21 mouse cellular contexts compared by ENCODE assay signal in the genomic region with DNA sequence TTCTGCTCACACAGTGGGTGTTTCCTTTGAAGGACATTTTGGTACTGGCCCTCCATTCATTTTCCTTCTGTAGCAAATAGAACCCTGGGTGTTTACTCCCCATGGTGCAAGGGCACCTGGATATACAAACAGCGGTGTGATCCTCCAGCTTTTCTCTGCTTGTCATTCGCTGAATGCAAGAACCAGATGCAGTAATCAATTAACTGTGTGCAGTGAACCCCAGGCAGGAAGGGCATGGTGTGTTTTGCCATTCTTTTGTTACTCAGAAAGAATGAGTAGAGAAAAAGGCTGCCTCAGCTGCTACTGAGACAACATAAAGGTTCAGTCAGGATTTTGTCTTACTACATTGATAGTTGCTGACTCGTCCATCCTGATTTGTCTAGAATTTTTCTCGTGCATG.
DNase-seq lines count a peak whose midpoint lies in the region; ATAC-seq lines count a peak whose summit lies in the region.
"Had no signal": no experiment of that assay in that cellular context is flagged by ENCODE, and none has a peak within 500 bp of the region (broad histone marks: within the 10 kb centered on the region; RNA-seq: fewer than 3 reads in every experiment).

No protein-coding gene starts in this region.

- H3K4me3 ChIP-seq in embryonic facial prominence, embryonic 11.5 days (ENCODE audit: low read depth, low read length) = no peak overlapping the region
- no peak overlapping the region for H3K4me3 ChIP-seq in embryonic facial prominence, embryonic 10.5 days
- no peak overlapping the region for H3K4me3 ChIP-seq in hindbrain, embryonic 11.5 days (ENCODE audit: low read depth, low read length)
- no peak overlapping the region for H3K4me3 ChIP-seq in hindbrain, embryonic 14.5 days (replicated peaks; ENCODE audit: low read length)
- H3K4me3 ChIP-seq: heart, adult 2 months; intestine, embryonic 15.5 days; midbrain, embryonic 12.5 days; neural tube, embryonic 13.5 days had no signal

- ATAC-seq in embryonic facial prominence, embryonic 11.5 days (replicated peaks; ENCODE audit: insufficient number of reproducible peaks, low FRiP score, low TSS enrichment, low read depth) = no peak
- ATAC-seq in hindbrain, embryonic 11.5 days (ENCODE audit: low FRiP score) = peak; percentile 66
- ATAC-seq in hindbrain, embryonic 14.5 days (ENCODE audit: low FRiP score) = no peak
- ATAC-seq: hindbrain, embryonic 16.5 days; intestine, embryonic 15.5 days; lung, postnatal 0 days had no signal

- no peaks in the 10 kb centered on the region for H3K36me3 ChIP-seq in embryonic facial prominence, embryonic 11.5 days (replicated peaks; ENCODE audit: control insufficient read depth, insufficient read depth, low read depth, low read length)
- H3K36me3 ChIP-seq in embryonic facial prominence, embryonic 10.5 days (replicated peaks) = no peaks in the 10 kb centered on the region
- H3K36me3 ChIP-seq in hindbrain, embryonic 11.5 days (ENCODE audit: control insufficient read depth, insufficient read depth, low read length) = no peaks in the 10 kb centered on the region
- H3K36me3 ChIP-seq in hindbrain, embryonic 14.5 days (replicated peaks; ENCODE audit: control insufficient read depth, insufficient read depth) = no peaks in the 10 kb centered on the region
- H3K36me3 ChIP-seq: intestine, embryonic 15.5 days; midbrain, embryonic 12.5 days; neural tube, embryonic 13.5 days had no signal

- no peaks in the 10 kb centered on the region for H3K4me1 ChIP-seq in embryonic facial prominence, embryonic 11.5 days (ENCODE audit: control insufficient read depth, insufficient read depth, low read length)
- H3K4me1 ChIP-seq in embryonic facial prominence, embryonic 10.5 days = no peaks in the 10 kb centered on the region
- no peaks in the 10 kb centered on the region for H3K4me1 ChIP-seq in hindbrain, embryonic 11.5 days (replicated peaks; ENCODE audit: control insufficient read depth, insufficient read depth, low read length)
- H3K4me1 ChIP-seq in hindbrain, embryonic 14.5 days (replicated peaks; ENCODE audit: control insufficient read depth, insufficient read depth, low read length) = no peaks in the 10 kb centered on the region
- H3K4me1 ChIP-seq: intestine, embryonic 15.5 days; neural tube, embryonic 13.5 days had no signal

- H3K27me3 ChIP-seq in embryonic facial prominence, embryonic 11.5 days (ENCODE audit: control insufficient read depth, insufficient read depth, low read length) = no peaks in the 10 kb centered on the region
- no peaks in the 10 kb centered on the region; the same call in 1 of the 2 replicates for H3K27me3 ChIP-seq in embryonic facial prominence, embryonic 10.5 days (replicated peaks; ENCODE audit: low read depth, poor library complexity, severe bottlenecking)
- H3K27me3 ChIP-seq in hindbrain, embryonic 11.5 days (ENCODE audit: control insufficient read depth, insufficient read depth, low read length) = no peaks in the 10 kb centered on the region
- no peaks in the 10 kb centered on the region for H3K27me3 ChIP-seq in hindbrain, embryonic 14.5 days (ENCODE audit: control insufficient read depth, insufficient read depth, low read length)
- H3K27me3 ChIP-seq: intestine, embryonic 15.5 days; midbrain, embryonic 12.5 days; neural tube, embryonic 13.5 days had no signal

- no peaks in the 10 kb centered on the region for H3K9me3 ChIP-seq in embryonic facial prominence, embryonic 11.5 days (replicated peaks; ENCODE audit: control insufficient read depth, low read length)
- H3K9me3 ChIP-seq in embryonic facial prominence, embryonic 10.5 days = no peaks in the 10 kb centered on the region
- no peaks in the 10 kb centered on the region for H3K9me3 ChIP-seq in hindbrain, embryonic 11.5 days (ENCODE audit: control insufficient read depth, low read length)
- H3K9me3 ChIP-seq in hindbrain, embryonic 14.5 days (ENCODE audit: control insufficient read depth, low read length) = no peaks in the 10 kb centered on the region
- H3K9me3 ChIP-seq: intestine, embryonic 15.5 days; midbrain, embryonic 12.5 days; neural tube, embryonic 13.5 days had no signal

- H3K4me2 ChIP-seq in embryonic facial prominence, embryonic 11.5 days (ENCODE audit: low read depth, low read length) = no peak overlapping the region
- H3K4me2 ChIP-seq in hindbrain, embryonic 11.5 days (replicated peaks; ENCODE audit: low read depth, low read length) = no peak overlapping the region
- no peak overlapping the region for H3K4me2 ChIP-seq in hindbrain, embryonic 14.5 days (replicated peaks)
- H3K4me2 ChIP-seq: intestine, embryonic 15.5 days; midbrain, embryonic 12.5 days; neural tube, embryonic 13.5 days had no signal

- peak; percentile 0 for DNase-seq in embryonic facial prominence, embryonic 11.5 days (ENCODE audit: low spot score)
- DNase-seq in embryonic facial prominence, embryonic 10.5 days (ENCODE audit: low spot score) = no peak
- DNase-seq in hindbrain, embryonic 11.5 days (ENCODE audit: low spot score) = peak; percentile 25
- no peak for DNase-seq in hindbrain, embryonic 14.5 days (ENCODE audit: low spot score)
- DNase-seq in embryo, embryonic 9.5 days (ENCODE audit: extremely low spot score) = peak; percentile 28
- DNase-seq in left cerebral cortex, postnatal 25 days (ENCODE audit: low spot score in 2 of 2) = no peak
- DNase-seq in heart, adult 8-10 months (ENCODE audit: low spot score) = no peak
- DNase-seq: cerebellum, adult 18-20 months; cerebellum, postnatal 14 days; gastrocnemius, postnatal 25 days; heart, adult 2 months; kidney, adult 8-10 months; kidney, postnatal 14 days; thymus, adult 18-20 months; thymus, postnatal 36 days had no signal

- no peak overlapping the region for H3K27ac ChIP-seq in embryonic facial prominence, embryonic 11.5 days (replicated peaks; ENCODE audit: low read depth, low read length)
- H3K27ac ChIP-seq in embryonic facial prominence, embryonic 10.5 days (replicated peaks) = no peak overlapping the region
- no peak overlapping the region for H3K27ac ChIP-seq in hindbrain, embryonic 11.5 days (ENCODE audit: low read depth, low read length)
- no peak overlapping the region for H3K27ac ChIP-seq in hindbrain, embryonic 14.5 days
- H3K27ac ChIP-seq: heart, adult 2 months; intestine, embryonic 15.5 days; macrophage; midbrain, embryonic 12.5 days; neural tube, embryonic 13.5 days had no signal

- intact Hi-C loops in left cerebral cortex, postnatal 25 days (cut with DNase I) = no loop called here

- no peak overlapping the region for H3K9ac ChIP-seq in embryonic facial prominence, embryonic 11.5 days (replicated peaks; ENCODE audit: low read length)
- no peak overlapping the region for H3K9ac ChIP-seq in hindbrain, embryonic 11.5 days (ENCODE audit: low read depth, low read length)
- H3K9ac ChIP-seq in hindbrain, embryonic 14.5 days = no peak overlapping the region
- H3K9ac ChIP-seq: intestine, embryonic 15.5 days; midbrain, embryonic 12.5 days; neural tube, embryonic 13.5 days had no signal

- WGBS in embryonic facial prominence, embryonic 11.5 days = 28% methylated on average over 4 of the region's 4 CpGs
- 37% methylated on average over 4 of the region's 4 CpGs for WGBS in embryonic facial prominence, embryonic 10.5 days
- WGBS in hindbrain, embryonic 11.5 days = 22% methylated on average over 4 of the region's 4 CpGs
- WGBS in hindbrain, embryonic 14.5 days = 34% methylated on average over 4 of the region's 4 CpGs

Comparison
In these comparisons a context has a peak if more than half of its experiments do, and no peak if none do; other contexts are left out.
1. DNase-seq: peak in embryonic facial prominence, embryonic 11.5 days (single experiment), hindbrain, embryonic 11.5 days (single experiment) and embryo, embryonic 9.5 days (single experiment); none in embryonic facial prominence, embryonic 10.5 days (single experiment), hindbrain, embryonic 14.5 days (single experiment), left cerebral cortex, postnatal 25 days (0 of 2) and heart, adult 8-10 months (single experiment).